Mouse (Mus musculus) MEL (cell line): ENCODE measurements around the gene Pglyrp1. TPM values are rescaled to one million over a fixed set of nuclear protein-coding genes. Genes with fewer than 3 reads are reported as not detected.

Experiments used
- DNase-seq: peaks from one replicate; pipeline ENCODE4 v3.0.0; 2011; ENCODE audit warnings: low read depth, low spot score
- H3K27ac ChIP-seq: 2 replicates; pipeline ENCODE4 v1.5.1; 2012; ENCODE audit warnings: low read depth, mild to moderate bottlenecking, control low read depth, low read length, moderate library complexity; ENCODE audit not compliant: control insufficient read depth
- H3K27me3 ChIP-seq, 2 experiments: fragments of 150-350 bp in 1 of 2; sonication (generic) in 1 of 2; 2 replicates each; pipeline ENCODE4 v1.6.1; 2012; ENCODE audit warnings: low read length in 2 of 2, mild to moderate bottlenecking in 2 of 2, improper control_type of control experiment in 1 of 2, moderate library complexity in 1 of 2; ENCODE audit not compliant: insufficient read depth in 2 of 2, control insufficient read depth in 1 of 2
- H3K36me3 ChIP-seq, 2 experiments: 2 replicates each; pipeline ENCODE4 v1.6.1; 2012 to 2014; ENCODE audit warnings: low read length in 2 of 2, improper control_type of control experiment in 1 of 2, inconsistent platforms in 1 of 2, mild to moderate bottlenecking in 1 of 2; ENCODE audit not compliant: insufficient read depth in 2 of 2, control insufficient read depth in 1 of 2
- H3K4me1 ChIP-seq, 2 experiments: fragments of 150-350 bp in 1 of 2; sonication (generic) in 1 of 2; 2 replicates each; pipeline ENCODE4 v1.6.1; 2012; ENCODE audit warnings: low read length in 2 of 2, improper control_type of control experiment in 1 of 2, mild to moderate bottlenecking in 1 of 2; ENCODE audit not compliant: insufficient read depth in 2 of 2, control insufficient read depth in 1 of 2
- H3K4me3 ChIP-seq, 2 experiments: fragments of 150-350 bp in 1 of 2; sonication (generic) in 1 of 2; 2 replicates each; pipeline ENCODE4 v1.5.1; 2012; ENCODE audit warnings: low read depth in 2 of 2, low read length in 2 of 2, mild to moderate bottlenecking in 2 of 2, moderate library complexity in 2 of 2, control low read depth in 1 of 2, improper control_type of control experiment in 1 of 2; ENCODE audit not compliant: control insufficient read depth in 1 of 2, insufficient read depth in 1 of 2
- H3K79me2 ChIP-seq: 2 replicates; pipeline ENCODE4 v1.6.1; 2012; ENCODE audit warnings: mild to moderate bottlenecking, low read length, moderate library complexity; ENCODE audit not compliant: control insufficient read depth, poor library complexity, insufficient read depth
- H3K9ac ChIP-seq: 2 replicates; pipeline ENCODE4 v1.6.1; 2012; ENCODE audit warnings: low read depth, mild to moderate bottlenecking, control low read depth, low read length, moderate library complexity; ENCODE audit not compliant: control insufficient read depth, poor library complexity, severe bottlenecking
- H3K9me3 ChIP-seq: fragments of 150-350 bp; sonication (generic); replicated peaks from 2 replicates; pipeline ENCODE4 v1.6.1; 2012; ENCODE audit warnings: mild to moderate bottlenecking, low read length, improper control_type of control experiment, moderate library complexity; ENCODE audit not compliant: insufficient read depth
- BHLHE40 ChIP-seq: IDR thresholded peaks from 2 replicates; pipeline ENCODE4 v1.6.1; 2012; ENCODE audit warnings: low read depth, mild to moderate bottlenecking, inconsistent platforms, low read length, improper control_type of control experiment, borderline replicate concordance
- CHD1 ChIP-seq: IDR thresholded peaks from 2 replicates; pipeline ENCODE4 v1.6.1; 2012; ENCODE audit warnings: low read depth, mild to moderate bottlenecking, inconsistent platforms, low read length, improper control_type of control experiment
- CHD2 ChIP-seq: IDR thresholded peaks from 2 replicates; pipeline ENCODE4 v1.6.1; 2011; ENCODE audit warnings: low read length, improper control_type of control experiment
- CTCF ChIP-seq, 3 experiments: IDR thresholded peaks in 2 of 3; conservative IDR thresholded peaks in 1 of 3; 2 replicates each; pipeline ENCODE4 v1.5.1; 2011 to 2012; ENCODE audit warnings: low read length in 3 of 3, low read depth in 2 of 3, mild to moderate bottlenecking in 2 of 3, improper control_type of control experiment in 1 of 3, inconsistent platforms in 1 of 3, mixed read lengths in 1 of 3, moderate library complexity in 1 of 3; ENCODE audit not compliant: control insufficient read depth in 1 of 3, insufficient read depth in 1 of 3, poor library complexity in 1 of 3, severe bottlenecking in 1 of 3
- ELF1 ChIP-seq: IDR thresholded peaks from 2 replicates; pipeline ENCODE4 v1.6.1; 2014; ENCODE audit warnings: low read depth, mild to moderate bottlenecking, inconsistent platforms, low read length, improper control_type of control experiment, moderate library complexity
- EP300 ChIP-seq, 2 experiments: IDR thresholded peaks; 2 replicates each; pipeline ENCODE4 v1.6.1; 2011; ENCODE audit warnings: improper control_type of control experiment in 2 of 2, low read length in 2 of 2, low read depth in 1 of 2, mild to moderate bottlenecking in 1 of 2
- ETS1 ChIP-seq: IDR thresholded peaks from 2 replicates; pipeline ENCODE4 v1.6.1; 2012; ENCODE audit warnings: low read depth, mild to moderate bottlenecking, inconsistent platforms, low read length, improper control_type of control experiment, moderate library complexity
- GATA1 ChIP-seq: IDR thresholded peaks from 2 replicates; pipeline ENCODE4 v1.6.1; 2011; ENCODE audit warnings: low read depth, low read length, improper control_type of control experiment
- JUND ChIP-seq: IDR thresholded peaks from 2 replicates; pipeline ENCODE4 v1.6.1; 2011; ENCODE audit warnings: low read depth, mild to moderate bottlenecking, improper control_type of control experiment, low read length
- KAT2A ChIP-seq: conservative IDR thresholded peaks from 2 replicates; pipeline ENCODE4 v1.6.1; 2012; ENCODE audit warnings: low read depth, low read length, improper control_type of control experiment, inconsistent platforms
- MAFK ChIP-seq: IDR thresholded peaks from 2 replicates; pipeline ENCODE4 v1.6.1; 2011; ENCODE audit warnings: low read depth, mild to moderate bottlenecking, low read length, improper control_type of control experiment, borderline replicate concordance
- MAX ChIP-seq: IDR thresholded peaks from 2 replicates; pipeline ENCODE4 v1.6.1; 2011; ENCODE audit warnings: low read length, improper control_type of control experiment
- MAZ ChIP-seq: IDR thresholded peaks from 2 replicates; pipeline ENCODE4 v1.6.1; 2012; ENCODE audit warnings: low read depth, mild to moderate bottlenecking, inconsistent platforms, low read length, improper control_type of control experiment
- MEF2A ChIP-seq: IDR thresholded peaks from 2 replicates; pipeline ENCODE4 v1.6.1; 2014; ENCODE audit warnings: low read depth, mild to moderate bottlenecking, inconsistent platforms, low read length, improper control_type of control experiment; ENCODE audit not compliant: poor library complexity, insufficient replicate concordance, severe bottlenecking; ENCODE audit errors: extremely low read depth
- MYB ChIP-seq: IDR thresholded peaks from 2 replicates; pipeline ENCODE4 v1.6.1; 2011; ENCODE audit warnings: mild to moderate bottlenecking, low read depth, low read length, improper control_type of control experiment
- MYC ChIP-seq: IDR thresholded peaks from 2 replicates; pipeline ENCODE4 v1.6.1; 2011; ENCODE audit warnings: low read depth, mild to moderate bottlenecking, low read length, improper control_type of control experiment, moderate library complexity
- POLR2A ChIP-seq, 2 experiments: IDR thresholded peaks; 2 replicates each; pipeline ENCODE4 v1.6.1; 2011 to 2012; ENCODE audit warnings: low read length in 2 of 2, mild to moderate bottlenecking in 2 of 2, control low read depth in 1 of 2, improper control_type of control experiment in 1 of 2, low read depth in 1 of 2, moderate library complexity in 1 of 2; ENCODE audit not compliant: control insufficient read depth in 1 of 2, insufficient read depth in 1 of 2, poor library complexity in 1 of 2
- POLR2AphosphoS5 ChIP-seq: IDR thresholded peaks from 2 replicates; pipeline ENCODE4 v1.6.1; 2012; ENCODE audit warnings: low read depth, borderline replicate concordance, mild to moderate bottlenecking, inconsistent platforms, low read length, moderate library complexity, mixed read lengths
- RAD21 ChIP-seq: IDR thresholded peaks from 2 replicates; pipeline ENCODE4 v1.6.1; 2011; ENCODE audit warnings: mild to moderate bottlenecking, low read depth, low read length, improper control_type of control experiment
- RCOR1 ChIP-seq: IDR thresholded peaks from 2 replicates; pipeline ENCODE4 v1.6.1; 2012; ENCODE audit warnings: low read depth, mild to moderate bottlenecking, inconsistent platforms, low read length, improper control_type of control experiment
- SIN3A ChIP-seq: IDR thresholded peaks from 2 replicates; pipeline ENCODE4 v1.6.1; 2012; ENCODE audit warnings: low read length, improper control_type of control experiment, inconsistent platforms
- SMC3 ChIP-seq: IDR thresholded peaks from 2 replicates; pipeline ENCODE4 v1.6.1; 2011; ENCODE audit warnings: low read depth, low read length, improper control_type of control experiment
- TAL1 ChIP-seq: IDR thresholded peaks from 2 replicates; pipeline ENCODE4 v1.6.1; 2012; ENCODE audit warnings: mild to moderate bottlenecking, inconsistent platforms, low read length, moderate library complexity, mixed read lengths
- TBP ChIP-seq: IDR thresholded peaks from 2 replicates; pipeline ENCODE4 v1.8.0; 2011; ENCODE audit warnings: low read depth, low read length, improper control_type of control experiment
- TCF12 ChIP-seq: IDR thresholded peaks from 2 replicates; pipeline ENCODE4 v1.6.1; 2014; ENCODE audit warnings: low read depth, mild to moderate bottlenecking, inconsistent platforms, low read length, improper control_type of control experiment, moderate library complexity
- USF2 ChIP-seq, 2 experiments: IDR thresholded peaks; 2 replicates each; pipeline ENCODE4 v1.6.1; 2011 to 2012; ENCODE audit warnings: improper control_type of control experiment in 2 of 2, low read length in 2 of 2, borderline replicate concordance in 1 of 2, inconsistent platforms in 1 of 2, low read depth in 1 of 2, mild to moderate bottlenecking in 1 of 2; ENCODE audit not compliant: insufficient read depth in 1 of 2
- ZC3H11A ChIP-seq: IDR thresholded peaks from 2 replicates; pipeline ENCODE4 v1.6.1; 2012; ENCODE audit warnings: low read depth, mild to moderate bottlenecking, inconsistent platforms, low read length, improper control_type of control experiment
- ZKSCAN1 ChIP-seq: IDR thresholded peaks from 2 replicates; pipeline ENCODE4 v1.6.1; 2012; ENCODE audit warnings: low read depth, mild to moderate bottlenecking, inconsistent platforms, low read length, improper control_type of control experiment, moderate library complexity
- ZMIZ1 ChIP-seq: IDR thresholded peaks from 2 replicates; pipeline ENCODE4 v1.6.1; 2012; ENCODE audit warnings: low read depth, mild to moderate bottlenecking, inconsistent platforms, low read length, improper control_type of control experiment, moderate library complexity
- polyA plus RNA-seq, 2 experiments: library from polyadenylated mRNA; stranded (reverse) in 1 of 2; unstranded in 1 of 2; fragments of >175 nt in 1 of 2; fragments of >200 nt in 1 of 2; gene quantifications; 2 replicates each; pipeline versions ENCODE4 v1.2.1 to v1.2.4; 2012; ENCODE audit warnings: low replicate concordance in 2 of 2, low read depth in 1 of 2; ENCODE audit not compliant: insufficient read length in 2 of 2, insufficient read depth in 1 of 2, missing spikeins in 1 of 2
- total RNA-seq: library from RNA; depleted of rRNA; stranded (reverse); fragments of 300-350 nt; gene quantifications from 2 replicates; pipeline ENCODE4 v1.2.3, GENCODE M21; 2012

Pglyrp1 gene
- total and polyA plus RNA-seq, 3 experiments: 0.33 TPM; not detected in 2

GRCm38 (mm10) chr7:18893651-18894430 is 22.7 kb downstream of the Pglyrp1 start:
- Histone ChIP-seq H3K9ac (no peak overlapping the region), H3K9me3 (no peaks in the 10 kb centered on the region)

GRCm38 (mm10) chr7:18896536-18896935 is 25.4 kb downstream of the Pglyrp1 start:
- H3K79me2 ChIP-seq: no peaks in the 10 kb centered on the region
- peaks cover 0 to 2% of the 10 kb centered on the region in 2 experiments; a peak in 1 of 4 replicates for H3K36me3 ChIP-seq
- H3K9me3 ChIP-seq: no peaks in the 10 kb centered on the region
- DNase-seq: no peak
- no peaks in the 10 kb centered on the region for H3K27me3 ChIP-seq
- H3K4me3 ChIP-seq: no peak overlapping the region
- no peak overlapping the region for H3K27ac ChIP-seq
- TF ChIP-seq KAT2A (no peak), EP300 (IDR thresholded peaks at IDR 0.05; ENCODE audit: low read depth in 1 of 2, low read length in 2 of 2) (no peak), TBP (no peak), RAD21 (peak; percentile 57), ETS1 (no peak), ELF1 (no peak), TAL1 (no peak), MAFK (no peak), BHLHE40 (no peak), SMC3 (peak; percentile 47), ZC3H11A (no peak), GATA1 (no peak), CTCF (IDR thresholded peaks at IDR 0.05 in 2 of 3, conservative IDR thresholded peaks at IDR 0.05 in 1 of 3; ENCODE audit: control insufficient read depth in 1 of 3, insufficient read depth in 1 of 3, low read depth in 2 of 3, low read length in 3 of 3, poor library complexity in 1 of 3, severe bottlenecking in 1 of 3) (peak; percentile 36 to 58 (median 44); a peak in 5 of 6 replicates), MYB (no peak), CHD1 (no peak)
- no peak overlapping the region for H3K9ac ChIP-seq
- peaks cover 0 to 3% of the 10 kb centered on the region in 2 experiments; a peak in 1 of 4 replicates for H3K4me1 ChIP-seq

More at GRCm38 (mm10) chr7:18893651-18894430, 22.7 kb downstream of the Pglyrp1 start:
- H3K79me2 ChIP-seq: no peaks in the 10 kb centered on the region
- H3K27me3 ChIP-seq: no peaks in the 10 kb centered on the region
- peaks cover 0 to 3% of the 10 kb centered on the region in 2 experiments; a peak in 1 of 4 replicates for H3K4me1 ChIP-seq
- TF ChIP-seq RCOR1 (no peak), CHD2 (no peak), JUND (no peak), MEF2A (no peak), ZC3H11A (no peak), MYC (no peak), POLR2A (IDR thresholded peaks at IDR 0.05; ENCODE audit: control insufficient read depth in 1 of 2, insufficient read depth in 1 of 2, low read depth in 1 of 2, low read length in 2 of 2, poor library complexity in 1 of 2) (no peak), EP300 (IDR thresholded peaks at IDR 0.05; ENCODE audit: low read depth in 1 of 2, low read length in 2 of 2) (no peak), MAX (no peak), TCF12 (no peak), ZMIZ1 (no peak), KAT2A (no peak), POLR2AphosphoS5 (no peak), CTCF (IDR thresholded peaks at IDR 0.05 in 2 of 3, conservative IDR thresholded peaks at IDR 0.05 in 1 of 3; ENCODE audit: control insufficient read depth in 1 of 3, insufficient read depth in 1 of 3, low read depth in 2 of 3, low read length in 3 of 3, poor library complexity in 1 of 3, severe bottlenecking in 1 of 3) (no peak), RAD21 (no peak), USF2 (IDR thresholded peaks at IDR 0.05; ENCODE audit: borderline replicate concordance in 1 of 2, insufficient read depth in 1 of 2, low read depth in 1 of 2, low read length in 2 of 2) (no peak), ZKSCAN1 (no peak), MYB (no peak), SIN3A (no peak), MAZ (no peak)
- peaks cover 0 to 2% of the 10 kb centered on the region in 2 experiments; a peak in 1 of 4 replicates for H3K36me3 ChIP-seq
- H3K27ac ChIP-seq: no peak overlapping the region
- DNase-seq: peak; percentile 26
- H3K4me3 ChIP-seq: no peak overlapping the region
